Mouse (Mus musculus): ENCODE data around the gene Ctnna2.

Gene Ctnna2

GRCm38 (mm10) chr6:76979247-76979850 is 1000.1 kb downstream of the Ctnna2 start:
- no peak for DNase-seq (ENCODE audit: low read depth in 1 of 2, low spot score in 2 of 2)

GRCm38 (mm10) chr6:76977817-76978216 is 1001.7 kb downstream of the Ctnna2 start:
- no peak for DNase-seq (ENCODE audit: low read depth in 1 of 2, low spot score in 2 of 2)

DNA sequence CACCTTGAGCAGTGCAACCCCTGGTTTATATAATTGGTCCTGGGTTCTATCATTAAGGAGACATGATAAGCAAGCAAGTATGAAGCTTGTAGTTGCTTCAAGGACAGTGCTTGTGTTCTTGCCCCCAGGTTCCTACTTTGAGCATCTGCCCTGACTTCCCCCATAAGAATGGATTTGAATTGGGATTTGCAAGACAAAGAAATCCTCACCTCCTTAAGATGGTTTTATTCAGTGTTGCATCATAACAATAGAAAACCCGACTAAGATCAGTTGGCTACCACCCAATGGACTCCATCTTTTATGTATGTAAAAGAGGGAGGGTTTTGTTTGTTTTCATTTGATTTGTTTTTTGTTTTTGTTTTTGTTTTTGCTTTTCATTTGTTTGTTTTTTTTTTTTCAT is 1005.2 kb downstream of the Ctnna2 start:
- DNase-seq (ENCODE audit: low read depth in 1 of 2, low spot score in 2 of 2) = no peak

DNA sequence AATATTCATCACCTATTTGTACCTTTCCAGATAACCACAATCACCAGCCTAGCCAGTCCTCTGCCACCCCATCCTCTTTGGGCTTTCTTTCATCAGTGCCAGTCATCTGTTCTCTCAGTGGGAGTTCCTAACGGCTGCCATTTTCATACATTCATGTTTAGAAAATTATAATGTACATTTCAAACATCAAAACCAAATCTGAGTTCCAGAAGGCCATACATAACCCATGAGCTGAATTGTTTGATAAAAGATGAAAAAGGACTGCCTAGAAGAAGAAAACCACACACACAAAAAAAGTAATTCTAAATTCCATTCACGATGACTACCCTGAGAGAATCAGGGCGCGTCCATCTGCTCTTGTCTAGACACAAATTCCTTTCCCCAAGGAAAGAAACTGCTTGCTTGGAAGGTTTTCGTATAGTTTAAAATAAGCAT is 1014.5 kb downstream of the Ctnna2 start:
- no peak for DNase-seq (ENCODE audit: low read depth in 1 of 2, low spot score in 2 of 2)

GRCm38 (mm10) chr6:76908086-76908485 is 1071.4 kb downstream of the Ctnna2 start:
- DNase-seq (ENCODE audit: low read depth in 1 of 2, low spot score in 2 of 2) = no peak

- no peak for DNase-seq (ENCODE audit: low read depth in 1 of 2, low spot score in 2 of 2)
Observed at GRCm38 (mm10) chr6:76897156-76897555, 1082.3 kb downstream of the Ctnna2 start.
